23 mouse cellular contexts compared by ENCODE assay signal in the genomic region with DNA sequence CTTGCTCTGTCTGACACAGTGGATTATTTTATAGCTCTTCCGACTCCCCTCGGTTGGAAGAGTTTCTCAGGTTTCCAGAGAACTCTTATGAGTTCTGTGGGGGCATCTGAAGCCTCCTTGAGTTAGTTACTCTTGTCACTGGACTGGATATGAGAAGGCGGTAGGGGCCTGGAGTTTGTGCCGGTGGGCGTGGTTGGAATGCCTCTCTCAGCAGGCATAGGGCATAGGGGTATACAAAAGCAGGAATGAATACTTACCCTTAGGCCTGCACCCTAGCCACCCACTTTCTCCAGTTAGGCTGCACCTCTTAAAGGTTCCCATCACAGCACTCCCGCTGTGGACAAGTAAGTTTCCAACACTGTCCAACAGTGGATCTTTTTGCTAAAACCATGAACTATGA.
"Had no signal": no experiment of that assay in that cellular context is flagged by ENCODE, and none has a peak within 500 bp of the region (broad histone marks: within the 10 kb centered on the region; RNA-seq: fewer than 3 reads in every experiment).

No protein-coding gene starts in this region.

- H3K27me3 ChIP-seq: limb, embryonic 12.5 days; limb, embryonic 15.5 days; liver, embryonic 12.5 days; neural tube, embryonic 12.5 days; neural tube, embryonic 15.5 days had no signal

- H3K27ac ChIP-seq: kidney, postnatal 0 days; layer of hippocampus, adult 2 months; limb, embryonic 12.5 days; limb, embryonic 15.5 days; liver, embryonic 12.5 days; liver, embryonic 15.5 days; neural tube, embryonic 12.5 days; neural tube, embryonic 15.5 days; stomach, postnatal 0 days had no signal

- DNase-seq: kidney, adult 11 months; kidney, adult 9 months; kidney, postnatal 25 days; layer of hippocampus, adult 9-11 months; lung, adult 2 months; lung, postnatal 14 days; lung, postnatal 4 days; midbrain, embryonic 14.5 days; right cerebral cortex, adult 18-20 months; right cerebral cortex, postnatal 14 days; right cerebral cortex, postnatal 4 days; thymus, adult 18-20 months; thymus, postnatal 36 days had no signal

- H3K9me3 ChIP-seq: limb, embryonic 12.5 days; limb, embryonic 15.5 days; liver, embryonic 12.5 days; liver, embryonic 15.5 days; neural tube, embryonic 12.5 days; neural tube, embryonic 15.5 days had no signal

- H3K4me3 ChIP-seq: layer of hippocampus, adult 2 months; limb, embryonic 12.5 days; limb, embryonic 15.5 days; liver, embryonic 12.5 days; liver, embryonic 15.5 days; neural tube, embryonic 12.5 days; neural tube, embryonic 15.5 days had no signal

- H3K9ac ChIP-seq: limb, embryonic 12.5 days; limb, embryonic 15.5 days; liver, embryonic 12.5 days; liver, embryonic 15.5 days; neural tube, embryonic 12.5 days; neural tube, embryonic 15.5 days had no signal

- H3K4me2 ChIP-seq: limb, embryonic 12.5 days; limb, embryonic 15.5 days; liver, embryonic 12.5 days; liver, embryonic 15.5 days; neural tube, embryonic 12.5 days; neural tube, embryonic 15.5 days had no signal

- ATAC-seq: inflammation-experienced regulatory T-cells, adult 6 months; liver, embryonic 12.5 days had no signal

- H3K4me1 ChIP-seq: liver, embryonic 12.5 days; liver, embryonic 15.5 days had no signal

- H3K36me3 ChIP-seq: limb, embryonic 12.5 days; limb, embryonic 15.5 days; liver, embryonic 12.5 days; liver, embryonic 15.5 days; neural tube, embryonic 12.5 days; neural tube, embryonic 15.5 days had no signal
